Mouse (Mus musculus): ENCODE results near the gene Kif2c.

- TF ChIP-seq CTCF (IDR thresholded peaks at IDR 0.05), result no peak
- TF ChIP-seq POLR2A (IDR thresholded peaks at IDR 0.05; ENCODE audit: insufficient read depth, low read depth, low read length), result no peak
- TF ChIP-seq EP300 (IDR thresholded peaks at IDR 0.05; ENCODE audit: insufficient read depth, low read depth, low read length), result no peak
Measured at GRCm38 (mm10) chr4:117221836-117222235, 39.4 kb upstream of the Kif2c start.
